Mouse (Mus musculus) bone marrow macrophage, adult 2 months (primary cell): ENCODE results near the gene 5730480H06Rik. TPM values are rescaled to one million over a fixed set of nuclear protein-coding genes. Genes with fewer than 3 reads are reported as not detected.

Source experiments
- H3K27ac ChIP-seq: 2 replicates; pipeline ENCODE4 v1.5.1; 2012; ENCODE audit warnings: low read depth, low read length; ENCODE audit not compliant: insufficient read depth
- H3K4me1 ChIP-seq: 2 replicates; pipeline ENCODE4 v1.6.1; 2012; ENCODE audit warnings: low read length; ENCODE audit not compliant: control insufficient read depth, insufficient read depth
- H3K4me3 ChIP-seq: 2 replicates; pipeline ENCODE4 v1.5.1; 2012; ENCODE audit warnings: mild to moderate bottlenecking, low read length, moderate library complexity; ENCODE audit not compliant: insufficient read depth
- CTCF ChIP-seq: IDR thresholded peaks from 2 replicates; pipeline ENCODE4 v1.5.1; 2012; ENCODE audit warnings: low read depth, mild to moderate bottlenecking, low read length, moderate library complexity
- POLR2A ChIP-seq: IDR thresholded peaks from 2 replicates; pipeline ENCODE4 v1.6.1; 2012; ENCODE audit warnings: mild to moderate bottlenecking, low read depth, low read length, borderline replicate concordance
- polyA plus RNA-seq: library from polyadenylated mRNA; stranded (reverse); fragments of >200 nt; gene quantifications from 2 replicates; pipeline ENCODE4 v1.2.4, GENCODE M21; 2012; ENCODE audit not compliant: missing spikeins, insufficient read depth, insufficient read length

5730480H06Rik gene
- polyA plus RNA-seq = 15.7 and 18.6 TPM in 2 replicates

DNA sequence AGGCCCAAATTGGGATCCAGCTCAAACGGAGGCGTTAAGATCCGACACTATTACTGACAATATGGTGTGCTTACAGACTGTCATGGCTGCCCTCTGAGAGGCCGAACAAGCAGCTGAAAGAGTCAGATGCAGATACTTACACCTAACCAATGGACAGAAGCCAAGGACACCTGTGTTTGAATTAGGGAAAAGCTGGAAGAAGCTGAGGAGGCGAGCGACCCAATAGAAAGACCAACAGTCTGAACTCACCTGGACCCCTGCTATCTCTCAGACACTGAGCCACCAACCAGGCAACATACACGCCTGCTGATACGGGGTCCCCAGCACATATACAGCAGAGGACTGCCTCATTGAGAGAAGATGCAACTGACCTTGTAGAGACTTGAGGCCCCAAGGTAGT is at the start of gene 5730480H06Rik:
5730480H06Rik (plus strand) TSS at position 301 of the 400 bp plus-strand sequence.
- no peak for TF ChIP-seq CTCF
- TF ChIP-seq POLR2A = no peak
- Histone ChIP-seq H3K27ac (no peak within 1 kb of the TSS), H3K4me3 (no peak within 1 kb of the TSS), H3K4me1 (no peaks in the 10 kb centered on the region)

DNA sequence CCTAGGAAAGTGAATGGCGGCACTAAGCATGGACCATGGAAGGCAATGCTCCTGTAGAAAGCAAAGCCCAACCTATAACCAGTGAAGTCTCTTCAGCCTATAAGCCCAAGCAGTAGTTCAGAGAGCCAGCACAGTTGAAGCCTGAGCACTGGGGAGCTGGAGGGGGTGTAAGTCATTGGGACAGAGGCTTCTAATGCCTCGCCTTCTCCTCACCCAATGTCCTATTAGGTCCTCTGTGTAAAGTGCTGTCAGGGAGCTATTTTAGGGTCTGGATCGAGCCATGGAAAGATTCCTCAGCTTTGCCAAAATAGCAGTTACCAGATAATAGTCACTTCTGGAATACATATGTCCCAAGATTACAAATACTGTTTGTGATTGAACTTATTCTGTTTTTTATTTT is 26.6 kb upstream of the 5730480H06Rik start:
- Histone ChIP-seq H3K4me1 (no peaks in the 10 kb centered on the region), H3K27ac (no peak overlapping the region), H3K4me3 (no peak overlapping the region)
- TF ChIP-seq POLR2A (no peak), CTCF (no peak)

DNA sequence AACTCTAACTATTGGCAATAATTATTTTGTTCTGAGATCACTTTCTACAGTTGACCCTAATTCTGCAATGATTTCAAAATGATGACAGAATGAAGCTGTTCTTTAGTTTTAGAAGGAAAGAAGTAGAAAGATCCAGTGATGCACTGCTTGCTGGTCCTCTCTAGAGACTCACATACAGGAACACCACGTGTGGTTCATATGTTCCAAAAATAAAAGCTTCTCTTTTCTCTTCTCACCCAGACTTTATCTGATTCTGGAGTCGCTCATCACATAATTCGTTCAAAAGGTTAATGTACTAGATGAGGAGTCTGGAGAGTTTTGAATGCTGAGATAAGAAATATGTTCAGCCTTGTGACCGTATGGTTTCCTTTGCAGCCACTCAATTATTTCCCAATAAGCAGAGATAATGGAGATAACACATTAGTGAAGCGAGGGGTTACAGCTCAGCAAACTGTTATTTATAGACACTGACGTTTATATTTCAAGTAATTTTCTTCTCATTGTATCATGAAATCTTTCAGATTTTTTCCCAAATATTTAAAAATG is 12.6 kb upstream of the 5730480H06Rik start:
- no peak for TF ChIP-seq CTCF
- Histone ChIP-seq H3K4me1 (no peaks in the 10 kb centered on the region), H3K27ac (no peak overlapping the region), H3K4me3 (no peak overlapping the region)

DNA sequence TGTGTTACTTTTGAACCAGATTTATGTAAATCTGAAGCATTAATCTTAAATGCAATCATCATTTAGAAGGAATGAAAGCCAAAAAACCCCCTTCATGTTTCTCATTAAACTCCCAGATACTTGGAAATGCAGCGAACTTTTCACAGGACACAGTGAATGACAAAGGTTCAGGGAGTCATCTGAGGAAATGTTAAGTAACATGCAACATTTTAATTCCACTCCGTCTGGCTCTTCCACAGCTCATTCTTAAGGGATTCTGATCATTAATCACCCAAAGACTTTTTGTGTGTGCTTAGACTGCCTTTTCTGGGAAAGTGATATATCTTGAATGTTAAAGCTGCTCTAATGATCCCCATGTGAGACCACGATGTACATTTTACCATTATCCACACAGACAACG is 7.2 kb upstream of the 5730480H06Rik start:
- Histone ChIP-seq H3K4me3 (no peak overlapping the region), H3K27ac (no peak overlapping the region), H3K4me1 (no peaks in the 10 kb centered on the region)
- no peak for TF ChIP-seq CTCF
- TF ChIP-seq POLR2A = no peak

DNA sequence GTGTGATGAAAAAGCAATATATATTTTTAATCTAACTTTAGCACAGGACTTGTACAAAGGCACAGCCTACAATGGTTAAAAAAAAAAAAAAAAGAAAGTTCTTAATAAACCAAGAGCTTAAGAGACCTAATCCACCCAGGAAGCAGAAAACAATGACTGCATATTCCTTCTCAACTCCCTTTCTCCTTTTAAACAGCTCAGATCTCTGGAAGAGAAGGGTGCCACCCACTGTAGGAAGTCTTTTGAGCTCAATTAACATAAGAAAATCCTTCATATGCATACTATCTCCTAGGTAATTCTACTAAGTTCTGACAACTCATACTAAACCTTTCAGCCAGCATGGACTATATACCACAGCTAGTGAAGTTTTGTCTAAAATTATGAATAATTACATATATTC is 1.5 kb upstream of the 5730480H06Rik start:
- H3K27ac ChIP-seq = no peak overlapping the region
- no peak overlapping the region for H3K4me3 ChIP-seq
- no peaks in the 10 kb centered on the region for H3K4me1 ChIP-seq
- TF ChIP-seq CTCF (no peak), POLR2A (no peak)

DNA sequence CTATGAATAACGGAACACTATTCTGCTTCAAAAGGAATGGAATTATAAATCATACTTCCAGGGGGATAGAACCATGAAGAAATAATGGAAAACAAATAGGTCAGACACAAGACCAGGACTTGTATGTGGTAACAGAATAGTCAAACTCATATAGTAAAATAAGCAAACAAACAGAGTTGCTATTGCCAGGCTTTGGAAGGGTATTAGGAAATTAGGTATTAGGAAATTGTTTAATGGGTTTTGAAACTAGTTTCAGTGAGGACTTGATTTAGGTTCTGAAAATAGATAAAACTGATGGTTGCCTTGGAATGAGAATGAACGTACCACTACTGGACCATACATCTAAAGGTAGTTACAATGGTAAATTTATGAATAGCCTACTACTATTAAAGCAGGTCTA is 2.0 kb downstream of the 5730480H06Rik start:
- Histone ChIP-seq H3K27ac (no peak overlapping the region), H3K4me3 (no peak overlapping the region), H3K4me1 (no peaks in the 10 kb centered on the region)
- TF ChIP-seq POLR2A = no peak
- no peak for TF ChIP-seq CTCF

DNA sequence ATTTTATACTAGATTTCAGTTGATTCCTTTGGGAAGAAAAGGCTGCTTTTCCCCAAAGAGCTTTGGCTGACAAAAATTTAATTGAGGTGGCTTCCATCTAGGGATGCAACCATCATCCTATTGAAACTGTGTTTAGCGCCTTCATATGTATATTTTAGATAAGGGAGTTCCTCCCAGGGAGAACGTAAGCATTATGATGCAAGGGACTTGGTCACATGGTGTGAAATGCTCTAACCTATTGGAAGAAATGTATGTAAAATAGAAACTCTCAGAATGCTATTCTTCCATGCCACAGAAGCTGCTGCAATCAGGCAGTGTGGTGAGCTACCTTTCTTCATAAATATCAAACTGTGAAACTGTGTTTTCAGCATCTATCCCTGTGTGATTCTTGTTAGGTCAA is 3.1 kb downstream of the 5730480H06Rik start:
- TF ChIP-seq CTCF (no peak), POLR2A (no peak)
- no peak overlapping the region for H3K27ac ChIP-seq
- no peaks in the 10 kb centered on the region for H3K4me1 ChIP-seq

DNA sequence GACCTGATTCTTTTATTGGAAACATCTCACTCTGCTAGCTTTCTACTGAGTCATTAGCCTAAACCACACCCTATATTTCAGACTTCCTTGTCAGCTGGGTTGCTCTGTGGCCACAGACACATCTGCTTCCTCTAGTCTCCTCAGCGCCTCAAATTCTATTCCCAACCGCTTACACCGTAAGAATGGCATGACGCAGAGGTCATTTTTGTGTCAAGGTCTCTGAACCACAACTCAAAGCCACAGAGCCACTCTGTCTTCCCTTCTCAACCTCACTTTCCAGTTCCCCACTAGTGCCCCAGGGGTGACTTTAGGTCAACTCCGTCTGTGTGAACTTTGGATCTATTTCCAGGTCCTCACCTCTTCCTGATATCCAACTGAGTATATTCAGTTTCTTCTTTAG is 3.7 kb downstream of the 5730480H06Rik start:
- no peak for TF ChIP-seq POLR2A
- no peak for TF ChIP-seq CTCF
- no peaks in the 10 kb centered on the region for H3K4me1 ChIP-seq

More for the DNA sequence above, 3.1 kb downstream of the 5730480H06Rik start:
- no peak overlapping the region for H3K4me3 ChIP-seq

DNA sequence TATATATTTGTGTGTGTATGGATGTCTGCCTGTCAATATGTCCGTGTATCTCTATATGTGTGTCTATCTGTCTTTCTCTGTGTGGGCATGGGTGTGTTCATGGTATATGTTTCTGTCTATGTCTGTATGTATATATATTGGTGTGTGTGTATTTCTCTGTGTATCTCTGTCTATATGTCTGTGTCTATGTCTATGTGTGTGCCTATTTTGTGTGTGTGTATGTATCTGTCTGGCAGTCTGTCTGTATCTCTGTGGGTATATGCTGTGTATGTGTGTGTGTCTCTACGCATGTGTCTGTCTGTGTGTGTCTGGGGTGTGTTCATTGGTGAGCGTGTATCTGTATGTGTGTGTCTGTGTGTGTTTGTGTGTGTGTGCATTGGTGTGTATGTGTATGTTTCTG is 5.7 kb downstream of the 5730480H06Rik start:
- Histone ChIP-seq H3K4me3 (no peak overlapping the region), H3K4me1 (no peaks in the 10 kb centered on the region), H3K27ac (no peak overlapping the region)
- TF ChIP-seq POLR2A (no peak), CTCF (no peak)

More for the DNA sequence above, 3.7 kb downstream of the 5730480H06Rik start:
- H3K27ac ChIP-seq = no peak overlapping the region
- no peak overlapping the region for H3K4me3 ChIP-seq

DNA sequence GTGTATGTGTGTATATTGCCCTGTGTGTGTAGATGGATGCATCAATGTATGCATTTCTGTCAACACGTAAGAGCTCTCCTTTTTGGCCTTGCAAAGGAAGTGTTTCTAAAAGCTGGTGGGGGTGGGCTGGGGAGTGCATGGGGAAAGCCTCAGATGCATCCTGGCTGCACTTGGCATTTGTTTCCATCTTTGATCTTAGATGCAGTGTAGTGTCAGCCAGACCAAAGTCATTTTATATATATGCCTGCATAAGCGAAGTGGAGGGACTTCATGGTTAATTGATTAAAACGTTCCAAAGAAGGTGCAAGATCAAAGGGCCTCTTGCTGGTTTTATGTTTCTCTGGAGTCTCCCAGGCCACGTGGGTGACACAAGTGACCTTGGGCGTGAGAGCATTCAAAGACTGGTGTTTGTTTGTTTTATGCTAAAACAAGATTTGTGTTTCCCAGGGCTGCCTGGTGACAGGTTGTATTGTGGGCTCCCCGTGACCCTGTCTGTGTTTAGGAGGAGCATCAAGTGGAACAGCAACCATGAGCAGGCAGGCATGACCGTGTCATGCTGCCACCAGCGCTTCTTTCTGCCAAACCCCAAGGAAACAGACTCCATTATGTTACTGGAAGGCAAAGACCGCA is 6.2 kb downstream of the 5730480H06Rik start:
- TF ChIP-seq CTCF (no peak), POLR2A (no peak)
- no peak overlapping the region for H3K4me3 ChIP-seq
- H3K27ac ChIP-seq = no peak overlapping the region
- no peaks in the 10 kb centered on the region for H3K4me1 ChIP-seq
